Mouse (Mus musculus) stomach, postnatal 0 days (tissue): ENCODE measurements around the gene Adamts9.

Source experiments
- CTCF ChIP-seq: IDR thresholded peaks from 2 replicates; pipeline ENCODE4 v1.5.1; 2016; ENCODE audit warnings: antibody characterized with exemption, low read depth, mild to moderate bottlenecking, moderate library complexity
- EP300 ChIP-seq: optimal IDR thresholded peaks from 2 replicates; pipeline ENCODE3; 2016; ENCODE audit warnings: antibody characterized with exemption

- no peak for TF ChIP-seq EP300
- no peak for TF ChIP-seq CTCF
Measured at GRCm38 (mm10) chr6:92733651-92734050, 209.6 kb downstream of the Adamts9 start.
